Mouse (Mus musculus) spleen, adult 2 months (tissue): ENCODE measurements at regions not wholly inside any gene's neighbourhood (a gene's known extent, or its start where the extent isn't known, plus 50 kb on each side); places are given as distances from the start of the nearest gene placed in this dataset.

ENCODE experiments used
- CTCF ChIP-seq: fragments of 200-500 bp; IDR thresholded peaks from 2 replicates; pipeline ENCODE4 v1.5.1; 2011; ENCODE audit warnings: mild to moderate bottlenecking, inconsistent platforms; ENCODE audit not compliant: insufficient read depth, insufficient read length, insufficient replicate concordance; ENCODE audit errors: extremely low read depth
- POLR2A ChIP-seq: fragments of 200-500 bp; IDR thresholded peaks from 2 replicates; pipeline ENCODE4 v1.6.1; 2011; ENCODE audit warnings: low read depth, low read length, inconsistent platforms

DNA sequence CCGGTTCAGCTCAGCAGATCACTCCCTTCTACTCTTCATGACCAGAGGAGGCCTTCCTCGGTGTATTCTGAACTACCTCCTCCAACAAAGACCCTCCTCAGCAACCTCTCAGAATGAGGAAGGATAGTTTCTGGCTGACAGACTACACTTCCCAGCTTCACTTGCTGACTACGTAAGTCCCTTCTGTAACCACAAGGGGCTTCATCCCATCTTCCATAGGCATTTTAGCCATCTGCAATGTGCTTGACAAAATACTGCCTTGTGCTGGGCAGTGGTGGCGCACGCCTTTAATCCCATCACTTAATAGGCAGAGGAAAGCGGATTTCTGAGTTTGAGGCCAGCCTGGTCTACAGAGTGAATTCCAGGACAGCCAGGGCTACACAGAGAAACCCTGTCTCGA lies 299.6 kb downstream of the Rapgef2 start:
- TF ChIP-seq CTCF, result no peak
- TF ChIP-seq POLR2A, result no peak
